Mouse (Mus musculus) small intestine, adult 2 months (tissue): ENCODE data around the gene Sgsm2. TPM values are rescaled to one million over a fixed set of nuclear protein-coding genes. Genes with fewer than 3 reads are reported as not detected.

Source experiments
- H3K27ac ChIP-seq: fragments of 200-500 bp; 2 replicates; pipeline ENCODE4 v1.5.1; 2012; ENCODE audit warnings: low read depth, low read length, control low read depth, inconsistent platforms; ENCODE audit not compliant: insufficient read depth
- H3K27me3 ChIP-seq: fragments of 200-500 bp; 2 replicates; pipeline ENCODE4 v1.6.1; 2012; ENCODE audit warnings: mild to moderate bottlenecking, moderate library complexity, low read length, inconsistent platforms; ENCODE audit not compliant: control insufficient read depth, insufficient read depth
- H3K36me3 ChIP-seq: fragments of 200-500 bp; 2 replicates; pipeline ENCODE4 v1.6.1; 2012; ENCODE audit warnings: mild to moderate bottlenecking, low read length, control low read depth, inconsistent platforms; ENCODE audit not compliant: control insufficient read depth, insufficient read depth
- H3K4me1 ChIP-seq: fragments of 200-500 bp; 2 replicates; pipeline ENCODE4 v1.6.1; 2012; ENCODE audit warnings: low read length, inconsistent platforms, mixed read lengths; ENCODE audit not compliant: control insufficient read depth, insufficient read depth, insufficient read length
- H3K4me3 ChIP-seq: fragments of 200-500 bp; 2 replicates; pipeline ENCODE4 v1.5.1; 2012; ENCODE audit warnings: low read depth, mild to moderate bottlenecking, control low read depth, inconsistent platforms, low read length, moderate library complexity
- CTCF ChIP-seq: fragments of 200-500 bp; IDR thresholded peaks from 2 replicates; pipeline ENCODE4 v1.5.1; 2012; ENCODE audit warnings: low read depth, mild to moderate bottlenecking, control low read depth, inconsistent platforms, low read length, moderate library complexity, mixed read lengths; ENCODE audit not compliant: insufficient replicate concordance, insufficient read length; ENCODE audit errors: extremely low read depth
- POLR2A ChIP-seq: fragments of 200-500 bp; IDR thresholded peaks from 2 replicates; pipeline ENCODE4 v1.6.1; 2012; ENCODE audit warnings: low read depth, mild to moderate bottlenecking, control low read depth, inconsistent platforms, low read length, moderate library complexity
- WGBS: fragments of 180-500 bp; shearing (Covaris S2); methylation state at CpG from one replicate; pipeline ENCODE4 v1.1.7; 2018; 5-methylcytosine and 5-hydroxymethylcytosine counted together
- polyA plus RNA-seq: library from polyadenylated mRNA; depleted of rRNA; stranded (reverse); fragments of >200 nt; gene quantifications from 2 replicates; pipeline ENCODE4 v1.2.3, GENCODE M21; 2012; rRNA removed

Sgsm2 gene
- polyA plus RNA-seq, 1 experiment: 9.7 TPM

- Histone ChIP-seq H3K27ac (no peak overlapping the region), H3K4me3 (no peak overlapping the region), H3K4me1 (peaks cover 2% of the 10 kb centered on the region; the same call in 1 of the 2 replicates), H3K27me3 (no peaks in the 10 kb centered on the region), H3K36me3 (peaks cover 28% of the 10 kb centered on the region)
- 87% methylated on average over 4 of the region's 4 CpGs for WGBS
- TF ChIP-seq CTCF (no peak), POLR2A (no peak)
Observed at GRCm38 (mm10) chr11:74800658-74801057, 96.2 kb downstream of the Sgsm2 start.

Other genes with a start within 250 kb of the Sgsm2 start
- 34.2 and 49.0 TPM in 2 replicates for gene Cluh, start 247.6 kb downstream of the Sgsm2 start, polyA plus RNA-seq
- gene Pafah1b1, start 172.4 kb downstream of the Sgsm2 start, polyA plus RNA-seq: 3.9 and 9.6 TPM in 2 replicates
- gene Mettl16, start 126.2 kb downstream of the Sgsm2 start, polyA plus RNA-seq: 0.65 and 1.6 TPM in 2 replicates
- 9.5 and 23.6 TPM in 2 replicates for gene Mnt, start 66.1 kb downstream of the Sgsm2 start, polyA plus RNA-seq
- 1.7 and 1.9 TPM in 2 replicates for gene Tsr1, start 1.0 kb upstream of the Sgsm2 start, polyA plus RNA-seq
- 10.2 and 18.7 TPM in 2 replicates for gene Smg6, start 28.8 kb upstream of the Sgsm2 start, polyA plus RNA-seq
- gene Srr, start 28.9 kb upstream of the Sgsm2 start, polyA plus RNA-seq: 3.3 and 6.4 TPM in 2 replicates